Mouse (Mus musculus) lung, embryonic 14.5 days (tissue): Measurements from ENCODE around the gene Dpp4. TPM values are rescaled to one million over a fixed set of nuclear protein-coding genes. Genes with fewer than 3 reads are reported as not detected.

Experiments
- ATAC-seq: fragments of 200-750 bp; cut with Nextera tagmentation; 2 replicates; pipeline ENCODE4 v1.8.0; 2017; ENCODE audit warnings: mild to moderate bottlenecking, moderate TSS enrichment, moderate library complexity; ENCODE audit not compliant: insufficient read depth
- DNase-seq: peaks from one replicate; pipeline ENCODE4 v3.0.0-alpha.2; 2015
- H3K27ac ChIP-seq: fragments of 300-500 bp; sonication (generic); 2 replicates; pipeline ENCODE4 v1.5.1; 2014; ENCODE audit warnings: low read depth, mild to moderate bottlenecking, moderate library complexity
- H3K27me3 ChIP-seq: fragments of 300-500 bp; sonication (generic); 2 replicates; pipeline ENCODE4 v1.6.1; 2014; ENCODE audit warnings: low read length, control low read depth; ENCODE audit not compliant: insufficient read depth
- H3K36me3 ChIP-seq: fragments of 300-500 bp; sonication (generic); 2 replicates; pipeline ENCODE4 v1.6.1; 2014; ENCODE audit warnings: control low read depth; ENCODE audit not compliant: insufficient read depth
- H3K4me1 ChIP-seq: fragments of 300-500 bp; sonication (generic); 2 replicates; pipeline ENCODE4 v1.6.1; 2014; ENCODE audit warnings: antibody characterized with exemption, control low read depth; ENCODE audit not compliant: insufficient read depth
- H3K4me2 ChIP-seq: fragments of 300-500 bp; sonication (generic); 2 replicates; pipeline ENCODE4 v1.6.1; 2014; ENCODE audit warnings: mild to moderate bottlenecking
- H3K4me3 ChIP-seq: fragments of 300-500 bp; sonication (generic); 2 replicates; pipeline ENCODE4 v1.5.1; 2014; ENCODE audit warnings: low read depth, low read length
- H3K9ac ChIP-seq: fragments of 300-500 bp; sonication (generic); 2 replicates; pipeline ENCODE4 v1.6.1; 2014
- H3K9me3 ChIP-seq: fragments of 300-500 bp; sonication (generic); 2 replicates; pipeline ENCODE4 v1.6.1; 2016; ENCODE audit warnings: low read depth, low read length, control low read depth
- CTCF ChIP-seq: IDR thresholded peaks from 2 replicates; pipeline ENCODE4 v1.5.1; 2016; ENCODE audit warnings: antibody characterized with exemption, low read depth
- WGBS: fragments of 180-500 bp; shearing (Covaris S2); extraction: QIAGEN DNeasy Blood & Tissue Kit; methylation state at CpG from one replicate; pipeline ENCODE4 v1.1.7; 2014; 5-methylcytosine and 5-hydroxymethylcytosine counted together
- polyA plus RNA-seq: library from polyadenylated mRNA; unstranded; fragments of >200 nt; fragmentation: Nextera tagmentation; extraction: Ambion mirVana; gene quantifications from 2 replicates; pipeline ENCODE4 v1.2.1, GENCODE M21; 2014

Dpp4 gene
- polyA plus RNA-seq, 1 experiment from 2014 or later, result 23.7 TPM

DNA sequence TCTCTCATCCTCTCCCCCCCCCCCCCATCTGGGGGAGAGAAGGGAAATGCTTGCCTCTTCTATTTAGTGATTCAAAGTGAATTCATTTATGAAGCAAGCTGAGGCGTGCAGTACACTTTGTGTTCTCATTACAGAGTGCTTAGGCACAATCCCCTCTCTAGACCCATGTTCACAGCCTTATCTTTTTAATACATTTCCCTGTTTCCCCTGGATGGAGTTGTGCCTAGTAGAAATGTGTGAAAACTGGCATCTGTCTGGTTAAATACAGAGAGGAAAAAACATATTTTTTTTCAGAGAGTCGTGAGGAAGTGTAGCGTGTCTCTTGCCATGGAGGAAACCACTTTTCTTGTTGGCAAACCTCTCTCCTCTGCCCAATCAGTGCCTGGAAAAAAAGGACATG, 50.5 kb downstream of the Dpp4 start:
- DNase-seq, result no peak
- ATAC-seq, result no peak
- Histone ChIP-seq H3K27me3 (no peaks in the 10 kb centered on the region), H3K4me3 (no peak overlapping the region), H3K36me3 (no peaks in the 10 kb centered on the region), H3K4me2 (no peak overlapping the region), H3K9ac (no peak overlapping the region), H3K27ac (no peak overlapping the region), H3K4me1 (no peaks in the 10 kb centered on the region), H3K9me3 (no peaks in the 10 kb centered on the region)
- TF ChIP-seq CTCF, result no peak
- 75% methylated on average over 3 of the region's 3 CpGs for WGBS

- Histone ChIP-seq H3K27ac (no peak overlapping the region), H3K4me3 (no peak overlapping the region), H3K4me1 (no peaks in the 10 kb centered on the region), H3K27me3 (no peaks in the 10 kb centered on the region), H3K9ac (no peak overlapping the region), H3K9me3 (no peaks in the 10 kb centered on the region), H3K4me2 (no peak overlapping the region), H3K36me3 (no peaks in the 10 kb centered on the region)
- WGBS, result 86% methylated on average over 6 of the region's 6 CpGs
- no peak for DNase-seq
- no peak for ATAC-seq
- no peak for TF ChIP-seq CTCF
These were observed 51.2 kb downstream of the Dpp4 start for GRCm38 (mm10) chr2:62360872-62361271.

- H3K9ac ChIP-seq, result no peak overlapping the region
- H3K4me1 ChIP-seq, result no peaks in the 10 kb centered on the region
- ATAC-seq, result no peak
- no peak for TF ChIP-seq CTCF
- H3K4me2 ChIP-seq, result no peak overlapping the region
- H3K4me3 ChIP-seq, result no peak overlapping the region
- 83% methylated on average over 7 of the region's 7 CpGs for WGBS
- no peaks in the 10 kb centered on the region for H3K36me3 ChIP-seq
- H3K9me3 ChIP-seq, result no peaks in the 10 kb centered on the region
- H3K27ac ChIP-seq, result no peak overlapping the region
- H3K27me3 ChIP-seq, result no peaks in the 10 kb centered on the region
- DNase-seq, result no peak
These were observed 54.8 kb downstream of the Dpp4 start for GRCm38 (mm10) chr2:62357259-62357658.

- Histone ChIP-seq H3K27ac (no peak overlapping the region), H3K4me3 (no peak overlapping the region), H3K27me3 (no peaks in the 10 kb centered on the region), H3K36me3 (no peaks in the 10 kb centered on the region), H3K4me2 (no peak overlapping the region), H3K4me1 (no peaks in the 10 kb centered on the region), H3K9me3 (no peaks in the 10 kb centered on the region), H3K9ac (no peak overlapping the region)
- 79% methylated on average over 14 of the region's 14 CpGs for WGBS
- ATAC-seq, result no peak
- DNase-seq, result no peak
- no peak for TF ChIP-seq CTCF
These were observed 55.4 kb downstream of the Dpp4 start for GRCm38 (mm10) chr2:62356606-62357005.

DNA sequence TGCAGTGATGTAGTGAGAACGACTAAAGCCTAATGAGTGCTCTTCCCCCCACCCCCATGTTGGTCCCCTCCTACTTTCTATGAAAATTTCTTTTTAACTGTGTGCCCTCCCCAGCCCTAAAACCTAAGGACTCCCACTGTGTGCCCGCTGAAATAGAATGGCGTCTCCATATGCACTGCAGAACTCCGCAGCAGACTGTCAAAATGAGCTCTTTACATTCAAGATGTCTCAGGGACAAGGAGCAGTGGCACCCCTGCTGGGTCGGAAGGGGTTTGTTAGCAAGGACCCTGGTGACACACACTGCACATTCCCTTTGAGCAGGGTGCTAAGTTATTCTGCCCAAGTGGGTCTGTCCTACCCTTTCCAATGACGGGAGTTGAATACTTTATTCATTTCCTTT, 56.3 kb downstream of the Dpp4 start:
- ATAC-seq, result no peak
- 63% methylated on average over 6 of the region's 6 CpGs for WGBS

GRCm38 (mm10) chr2:62352035-62352434, 60.0 kb downstream of the Dpp4 start:
- 68% methylated on average over 3 of the region's 3 CpGs for WGBS
- ATAC-seq (no peak), DNase-seq (no peak)
- no peak for TF ChIP-seq CTCF
- Histone ChIP-seq H3K9ac (no peak overlapping the region), H3K27ac (no peak overlapping the region), H3K4me2 (no peak overlapping the region), H3K4me3 (no peak overlapping the region), H3K36me3 (no peaks in the 10 kb centered on the region), H3K9me3 (no peaks in the 10 kb centered on the region), H3K4me1 (no peaks in the 10 kb centered on the region), H3K27me3 (no peaks in the 10 kb centered on the region)

More for the DNA sequence above, 56.3 kb downstream of the Dpp4 start:
- Histone ChIP-seq H3K4me1 (no peaks in the 10 kb centered on the region), H3K27ac (no peak overlapping the region), H3K9me3 (no peaks in the 10 kb centered on the region), H3K36me3 (no peaks in the 10 kb centered on the region), H3K4me2 (no peak overlapping the region), H3K9ac (no peak overlapping the region), H3K4me3 (no peak overlapping the region), H3K27me3 (no peaks in the 10 kb centered on the region)
- TF ChIP-seq CTCF, result no peak
- no peak for DNase-seq

- no peak for DNase-seq
- Histone ChIP-seq H3K27me3 (no peaks in the 10 kb centered on the region), H3K4me2 (no peak overlapping the region), H3K4me3 (no peak overlapping the region), H3K9me3 (no peaks in the 10 kb centered on the region), H3K9ac (no peak overlapping the region), H3K4me1 (no peaks in the 10 kb centered on the region), H3K36me3 (no peaks in the 10 kb centered on the region), H3K27ac (no peak overlapping the region)
- TF ChIP-seq CTCF, result no peak
- no peak for ATAC-seq
- WGBS, result 92% methylated on average over 9 of the region's 9 CpGs
These were observed 64.3 kb downstream of the Dpp4 start for GRCm38 (mm10) chr2:62347762-62348161.

DNA sequence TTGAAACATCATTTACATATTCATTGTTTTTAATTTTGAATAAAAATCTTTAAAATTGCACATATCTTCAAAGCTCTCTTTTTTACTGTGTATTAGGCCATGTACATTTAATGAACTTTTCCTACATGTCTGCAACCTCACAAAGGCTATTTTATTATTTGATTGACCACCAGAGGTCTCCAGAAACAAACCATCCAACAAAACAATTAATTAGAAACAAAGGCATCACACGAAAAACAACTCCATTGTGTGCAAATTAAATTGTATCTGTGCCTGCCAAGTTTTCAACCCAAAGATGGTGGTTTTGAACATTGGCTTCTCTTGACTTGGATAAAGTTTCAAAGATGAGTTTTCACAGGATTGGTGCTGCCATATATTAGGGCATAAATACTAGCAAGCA, 65.3 kb downstream of the Dpp4 start:
- Histone ChIP-seq H3K27me3 (no peaks in the 10 kb centered on the region), H3K27ac (no peak overlapping the region), H3K9ac (no peak overlapping the region), H3K4me3 (no peak overlapping the region), H3K9me3 (no peaks in the 10 kb centered on the region), H3K4me1 (no peaks in the 10 kb centered on the region), H3K36me3 (no peaks in the 10 kb centered on the region), H3K4me2 (no peak overlapping the region)
- DNase-seq (peak; percentile 41), ATAC-seq (no peak)
- TF ChIP-seq CTCF, result peak; percentile 42
- 30% methylated on average over 1 of the region's 1 CpGs for WGBS
